Mouse (Mus musculus): ENCODE measurements at regions not wholly inside any gene's neighbourhood (a gene's known extent, or its start where the extent isn't known, plus 50 kb on each side); places are given as distances from the start of the nearest gene placed in this dataset.
"Not testable (repeated sequence)": the region's sequence is repeated elsewhere in the genome, so short reads cannot be mapped to it uniquely, and the experiment has no call there.

DNA sequence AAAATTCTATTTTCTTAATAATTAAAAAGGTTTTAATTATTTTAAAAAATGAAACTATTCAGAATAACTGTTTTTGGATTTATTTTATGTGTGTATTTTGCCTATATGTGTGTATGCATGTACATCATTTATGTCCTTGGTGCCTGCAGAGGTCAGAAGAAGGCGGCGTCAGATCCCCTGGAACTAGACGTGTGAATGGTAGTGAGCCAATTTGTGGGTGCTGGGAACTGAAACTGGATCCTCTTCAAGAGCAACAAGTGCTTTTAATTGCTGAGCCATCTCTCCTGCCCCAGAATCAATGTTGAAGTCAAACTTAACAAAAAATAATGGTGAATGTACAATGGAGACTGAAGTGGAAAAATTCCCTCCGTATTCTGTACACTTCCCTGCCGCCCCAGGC, 151.9 kb upstream of the Unc93a2 start:
- no peak for DNase-seq

DNA sequence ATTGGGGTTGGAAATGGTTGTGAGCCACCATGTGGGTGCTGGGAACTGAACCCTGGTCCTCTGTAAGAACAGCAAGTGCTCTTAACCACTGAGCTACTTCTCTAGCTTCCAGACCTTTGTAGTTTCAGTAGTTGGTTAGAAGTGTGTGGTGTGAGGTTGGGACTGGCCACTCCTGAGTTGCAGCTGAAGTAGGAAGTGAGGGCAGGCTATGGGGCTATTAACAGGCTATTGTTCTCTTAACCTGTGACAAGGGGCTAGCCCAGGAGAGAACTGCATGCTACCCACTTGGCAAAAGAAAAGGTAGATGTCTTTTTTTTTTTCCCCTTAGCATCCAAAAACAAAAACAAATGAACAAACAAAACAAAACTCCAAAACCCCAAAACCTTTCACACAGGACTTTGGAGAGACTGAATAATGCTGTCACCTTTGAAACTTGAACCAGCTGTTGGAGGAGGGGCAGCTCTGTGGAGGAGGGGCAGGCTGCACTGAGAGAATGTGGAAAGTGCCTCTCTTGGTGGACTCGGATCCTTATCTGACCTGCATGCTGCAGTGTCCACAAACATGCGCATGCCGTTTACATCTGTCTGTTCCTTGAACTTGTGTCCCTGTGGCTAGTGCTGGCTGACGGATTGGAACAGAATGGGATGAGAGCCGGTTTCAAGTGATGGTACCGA, 149.3 kb upstream of the Unc93a2 start:
- DNase-seq: no peak

DNA sequence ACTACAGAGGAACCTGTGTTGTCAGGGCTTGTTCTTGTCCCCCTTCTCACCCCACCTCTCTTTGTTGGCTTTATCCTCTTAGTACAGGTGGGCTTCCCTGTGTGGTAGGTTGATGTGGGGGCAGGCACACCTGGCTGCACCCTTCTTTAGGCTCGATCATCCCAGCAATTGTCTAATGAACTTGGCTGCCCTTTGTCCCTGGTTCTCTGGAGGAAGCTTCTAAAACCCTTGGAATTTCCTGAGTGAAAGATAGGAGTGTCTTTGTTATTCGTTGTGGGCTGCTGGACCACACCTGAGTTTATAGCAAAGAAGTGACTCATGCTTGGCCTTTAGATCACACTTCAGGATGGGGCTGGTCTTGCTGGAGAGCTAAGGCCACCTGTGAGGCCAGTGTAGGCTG, 148.3 kb upstream of the Unc93a2 start:
- DNase-seq: no peak

DNA sequence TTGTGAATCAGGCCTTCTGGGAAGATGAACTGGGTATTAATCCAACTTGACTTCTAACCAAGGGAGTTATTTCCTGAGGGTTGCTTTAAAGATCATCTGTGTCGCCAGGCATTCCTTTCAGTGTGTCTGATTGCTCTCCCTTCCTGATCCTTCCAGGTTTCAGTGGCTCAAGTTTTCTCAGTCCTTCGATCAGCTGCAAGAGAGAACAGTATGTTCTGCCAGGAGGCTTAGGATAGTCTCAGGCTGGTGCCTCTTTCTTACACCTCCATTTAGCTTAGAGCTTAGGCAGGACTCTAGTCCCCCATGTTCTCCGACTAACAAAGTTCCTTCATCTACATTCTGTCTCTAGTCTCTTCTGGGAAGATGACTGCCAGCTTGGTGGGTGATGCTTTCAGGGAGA, 147.4 kb upstream of the Unc93a2 start:
- DNase-seq: no peak

DNA sequence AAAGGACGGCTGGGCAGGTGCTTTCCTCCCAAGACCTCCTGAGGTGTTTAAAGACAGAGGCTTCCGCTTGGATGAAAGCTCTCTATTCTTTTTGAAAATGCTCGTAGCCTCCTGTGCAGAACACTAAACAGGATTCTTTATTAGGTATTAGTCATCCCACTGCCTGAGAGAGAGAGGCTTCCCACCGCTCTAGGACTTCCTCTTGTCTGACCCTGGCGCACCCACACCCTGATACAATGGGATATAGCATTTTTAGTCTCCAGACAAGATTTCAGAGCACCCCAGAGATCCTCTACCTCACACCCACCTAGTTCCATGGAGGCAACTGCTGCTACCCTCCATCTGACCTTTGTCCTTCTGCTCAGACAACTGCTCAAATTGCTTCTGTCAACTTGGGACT, 144.0 kb upstream of the Unc93a2 start:
- no peak for DNase-seq

DNA sequence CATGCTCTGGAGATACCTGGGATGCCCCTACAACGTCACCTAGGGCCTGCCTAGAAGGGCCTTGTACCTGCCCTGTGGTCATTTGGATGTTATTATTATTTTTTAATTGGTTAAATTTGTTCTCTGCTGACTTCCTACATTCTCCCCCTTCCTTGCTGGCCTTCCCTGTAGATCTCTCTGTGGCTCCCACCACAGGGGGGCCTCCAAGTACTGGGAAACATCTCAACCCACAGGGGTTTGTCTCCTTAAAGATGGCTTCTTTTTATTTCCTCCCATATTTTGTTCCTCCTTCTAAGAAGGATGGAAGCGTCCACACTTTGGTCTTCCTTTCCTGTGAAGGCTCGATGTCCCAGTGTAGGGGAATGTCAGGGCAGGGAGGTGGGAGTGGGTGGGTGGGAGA, 142.4 kb upstream of the Unc93a2 start:
- DNase-seq: no peak

DNA sequence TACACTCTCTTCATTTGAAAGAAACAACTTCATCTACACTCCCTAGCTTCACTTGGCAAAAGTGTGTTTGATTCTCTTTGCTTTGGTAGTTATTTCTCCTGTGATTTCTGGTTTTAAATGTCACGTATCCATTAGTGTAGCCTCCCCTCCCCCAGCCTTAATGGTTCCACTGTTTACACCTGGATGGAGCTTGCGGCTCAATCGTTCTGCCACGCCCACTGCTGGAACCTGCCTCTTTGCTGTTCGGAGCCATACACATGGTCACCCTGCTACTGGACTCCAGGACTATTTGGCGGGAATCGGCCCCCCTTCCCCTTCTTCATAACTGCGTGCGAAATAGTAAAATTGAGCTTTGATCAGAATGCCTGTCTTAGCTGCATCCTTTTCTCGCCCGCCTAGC, 139.2 kb upstream of the Unc93a2 start:
- DNase-seq: not testable (repeated sequence)

DNA sequence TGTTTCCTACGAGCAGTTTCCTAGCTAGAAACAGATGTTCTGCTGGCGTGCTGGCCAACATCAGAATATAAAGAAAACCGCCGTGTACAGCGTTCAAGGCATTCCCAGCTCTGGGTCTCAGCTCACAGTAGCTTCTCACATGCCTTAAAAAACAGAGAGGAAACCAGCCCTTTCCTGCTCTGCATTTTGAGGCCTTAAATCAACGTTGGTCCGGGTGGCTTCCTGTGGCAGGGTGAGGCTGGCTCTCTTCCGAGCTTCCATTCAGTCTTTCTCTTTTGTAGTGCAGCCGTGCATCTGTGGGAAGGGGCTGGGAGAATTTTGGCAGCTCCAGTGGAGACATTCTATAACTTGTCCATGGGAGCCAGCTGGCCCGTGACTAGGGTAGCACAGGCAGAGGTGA, 135.9 kb upstream of the Unc93a2 start:
- no peak for DNase-seq

All from adrenal gland, adult 8-10 months (tissue).